Mouse (Mus musculus) heart, embryonic 11.5 days (tissue): ENCODE results near the gene Atp13a4. TPM values are rescaled to one million over a fixed set of nuclear protein-coding genes. Genes with fewer than 3 reads are reported as not detected.

Source experiments
- ATAC-seq: fragments of 200-750 bp; cut with Nextera tagmentation; replicated peaks from 2 replicates; pipeline ENCODE4 v1.8.0; 2017; ENCODE audit warnings: moderate library complexity; ENCODE audit not compliant: insufficient number of reproducible peaks, low FRiP score, low TSS enrichment
- H3K27ac ChIP-seq: fragments of 300-500 bp; sonication (generic); 2 replicates; pipeline ENCODE4 v1.5.1; 2014; ENCODE audit warnings: mild to moderate bottlenecking, low read depth, low read length
- H3K27me3 ChIP-seq: fragments of 300-500 bp; sonication (generic); 2 replicates; pipeline ENCODE4 v1.6.1; 2014; ENCODE audit warnings: mild to moderate bottlenecking, low read length, mixed read lengths; ENCODE audit not compliant: control insufficient read depth, insufficient read depth
- H3K36me3 ChIP-seq: fragments of 300-500 bp; sonication (generic); 2 replicates; pipeline ENCODE4 v1.6.1; 2014; ENCODE audit warnings: mild to moderate bottlenecking, low read length, moderate library complexity, mixed read lengths; ENCODE audit not compliant: control insufficient read depth, insufficient read depth
- H3K4me1 ChIP-seq: fragments of 300-500 bp; sonication (generic); 2 replicates; pipeline ENCODE4 v1.6.1; 2014; ENCODE audit warnings: low read length; ENCODE audit not compliant: control insufficient read depth, insufficient read depth
- H3K4me2 ChIP-seq: fragments of 300-500 bp; sonication (generic); 2 replicates; pipeline ENCODE4 v1.6.1; 2014; ENCODE audit warnings: mild to moderate bottlenecking, moderate library complexity
- H3K4me3 ChIP-seq: fragments of 300-500 bp; sonication (generic); 2 replicates; pipeline ENCODE4 v1.5.1; 2014; ENCODE audit warnings: low read depth, low read length
- H3K9ac ChIP-seq: fragments of 300-500 bp; sonication (generic); 2 replicates; pipeline ENCODE4 v1.6.1; 2014; ENCODE audit warnings: mild to moderate bottlenecking, low read depth, low read length, moderate library complexity
- H3K9me3 ChIP-seq: fragments of 300-500 bp; sonication (generic); replicated peaks from 2 replicates; pipeline ENCODE4 v1.6.1; 2016; ENCODE audit warnings: low read length; ENCODE audit not compliant: control insufficient read depth
- WGBS: fragments of 180-500 bp; shearing (Covaris S2); extraction: QIAGEN DNeasy Blood & Tissue Kit; methylation state at CpG from one replicate; pipeline ENCODE4 v1.1.7; 2014; ENCODE audit not compliant: insufficient replicate concordance; 5-methylcytosine and 5-hydroxymethylcytosine counted together
- polyA plus RNA-seq: library from polyadenylated mRNA; unstranded; fragments of >200 nt; fragmentation: Nextera tagmentation; extraction: Ambion mirVana; gene quantifications from 2 replicates; pipeline ENCODE4 v1.2.1, GENCODE M21; 2014

Gene Atp13a4
- polyA plus RNA-seq, 1 experiment from 2014 or later: not detected

- 70% methylated on average over 2 of the region's 2 CpGs for WGBS
- no peak for ATAC-seq
- no peaks in the 10 kb centered on the region for H3K9me3 ChIP-seq
- H3K4me3 ChIP-seq: no peak overlapping the region
- H3K27me3 ChIP-seq: no peaks in the 10 kb centered on the region
- no peaks in the 10 kb centered on the region for H3K4me1 ChIP-seq
- H3K4me2 ChIP-seq: no peak overlapping the region
- no peak overlapping the region for H3K9ac ChIP-seq
- no peaks in the 10 kb centered on the region for H3K36me3 ChIP-seq
- no peak overlapping the region for H3K27ac ChIP-seq
Measured at GRCm38 (mm10) chr16:29399079-29399478, 145.6 kb downstream of the Atp13a4 start.

DNA sequence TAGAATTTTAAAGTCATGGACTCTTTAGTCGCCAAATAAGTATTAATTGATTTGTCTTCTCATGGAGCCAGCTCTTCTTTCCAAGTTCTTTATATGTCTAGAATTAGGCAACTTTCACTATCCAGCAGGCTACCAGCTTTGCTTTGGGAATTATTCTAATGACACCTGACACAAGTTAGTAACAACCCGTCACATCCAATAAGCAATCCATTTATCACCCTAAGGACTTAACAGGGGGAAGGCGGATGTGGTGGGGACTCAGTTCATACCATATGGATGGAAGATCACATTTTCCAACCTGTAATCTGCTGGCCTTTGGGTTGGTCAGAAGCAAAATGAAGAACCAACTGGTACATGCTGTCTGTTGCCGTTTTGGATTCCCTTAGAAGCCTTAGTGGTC, 159.9 kb downstream of the Atp13a4 start:
- 83% methylated on average over 4 of the region's 4 CpGs for WGBS
- no peak for ATAC-seq
- no peaks in the 10 kb centered on the region for H3K9me3 ChIP-seq
- H3K36me3 ChIP-seq: no peaks in the 10 kb centered on the region
- no peak overlapping the region for H3K9ac ChIP-seq
- H3K4me1 ChIP-seq: no peaks in the 10 kb centered on the region
- no peaks in the 10 kb centered on the region for H3K27me3 ChIP-seq
- H3K27ac ChIP-seq: no peak overlapping the region
- no peak overlapping the region for H3K4me3 ChIP-seq
- H3K4me2 ChIP-seq: no peak overlapping the region

GRCm38 (mm10) chr16:29378458-29378857, 166.2 kb downstream of the Atp13a4 start, which contains the start of gene Atp13a5:
Gene Atp13a5 (minus strand): TSS chr16:29378732.
- H3K9ac ChIP-seq: no peak within 1 kb of the TSS
- 69% methylated on average over 4 of the region's 4 CpGs for WGBS

GRCm38 (mm10) chr16:29374636-29375035, 170.0 kb downstream of the Atp13a4 start:
- Histone ChIP-seq H3K4me3 (no peak overlapping the region), H3K4me2 (no peak overlapping the region), H3K36me3 (no peaks in the 10 kb centered on the region), H3K27ac (no peak overlapping the region), H3K4me1 (no peaks in the 10 kb centered on the region), H3K9ac (no peak overlapping the region), H3K9me3 (no peaks in the 10 kb centered on the region), H3K27me3 (no peaks in the 10 kb centered on the region)
- WGBS: 83% methylated on average over 8 of the region's 8 CpGs
- no peak for ATAC-seq

More at GRCm38 (mm10) chr16:29378458-29378857, 166.2 kb downstream of the Atp13a4 start, which contains the start of gene Atp13a5:
- H3K4me1 ChIP-seq: no peaks in the 10 kb centered on the region
- H3K4me3 ChIP-seq: no peak within 1 kb of the TSS
- H3K36me3 ChIP-seq: no peaks in the 10 kb centered on the region
- H3K27ac ChIP-seq: no peak within 1 kb of the TSS
- no peaks in the 10 kb centered on the region for H3K9me3 ChIP-seq
- no peak within 1 kb of the TSS for H3K4me2 ChIP-seq
- H3K27me3 ChIP-seq: no peaks in the 10 kb centered on the region
- no peak for ATAC-seq

Other genes starting within 250 kb of the Atp13a4 start
- gene Atp13a5, start 166.1 kb downstream of the Atp13a4 start, polyA plus RNA-seq: not detected in 2 replicates
- 44.1 and 57.0 TPM in 2 replicates for gene Opa1, start 34.5 kb upstream of the Atp13a4 start, polyA plus RNA-seq